Mouse (Mus musculus): ENCODE measurements around the gene Prkca. TPM values are rescaled to one million over a fixed set of nuclear protein-coding genes. Genes with fewer than 3 reads are reported as not detected.

Gene Prkca
- polyA plus RNA-seq, 1 experiment = 16.8 TPM

GRCm38 (mm10) chr11:108303787-108304186, 39.9 kb downstream of the Prkca start:
- Histone ChIP-seq H3K27ac (ENCODE audit: insufficient read depth, low read length) (no peak overlapping the region), H3K4me1 (ENCODE audit: control insufficient read depth, insufficient read depth, low read length) (no peaks in the 10 kb centered on the region), H3K4me3 (replicated peaks; ENCODE audit: insufficient read depth, low read depth, low read length) (no peak overlapping the region), H3K27me3 (ENCODE audit: control insufficient read depth, insufficient read depth, low read length) (no peaks in the 10 kb centered on the region)
- WGBS = 77% methylated on average over 4 of the region's 4 CpGs
- no peak for DNase-seq
- TF ChIP-seq POLR2A (IDR thresholded peaks at IDR 0.05; ENCODE audit: borderline replicate concordance, insufficient read depth, low read length) (no peak), CTCF (IDR thresholded peaks at IDR 0.05; ENCODE audit: borderline replicate concordance, insufficient read depth, low read depth, low read length) (no peak)

GRCm38 (mm10) chr11:108301796-108302490, 41.8 kb downstream of the Prkca start:
- no peak for TF ChIP-seq CTCF (IDR thresholded peaks at IDR 0.05; ENCODE audit: borderline replicate concordance, insufficient read depth, low read depth, low read length)
- no peak for TF ChIP-seq POLR2A (IDR thresholded peaks at IDR 0.05; ENCODE audit: borderline replicate concordance, insufficient read depth, low read length)
- no peak overlapping the region for H3K4me3 ChIP-seq (replicated peaks; ENCODE audit: insufficient read depth, low read depth, low read length)
- H3K27ac ChIP-seq (ENCODE audit: insufficient read depth, low read length) = no peak overlapping the region
- H3K27me3 ChIP-seq (ENCODE audit: control insufficient read depth, insufficient read depth, low read length) = no peaks in the 10 kb centered on the region
- 89% methylated on average over 10 of the region's 10 CpGs for WGBS
- DNase-seq = no peak
- H3K4me1 ChIP-seq (ENCODE audit: control insufficient read depth, insufficient read depth, low read length) = no peaks in the 10 kb centered on the region

GRCm38 (mm10) chr11:108301036-108301435, 42.7 kb downstream of the Prkca start:
- Histone ChIP-seq H3K4me3 (replicated peaks; ENCODE audit: insufficient read depth, low read depth, low read length) (no peak overlapping the region), H3K27me3 (ENCODE audit: control insufficient read depth, insufficient read depth, low read length) (no peaks in the 10 kb centered on the region), H3K27ac (ENCODE audit: insufficient read depth, low read length) (no peak overlapping the region), H3K4me1 (ENCODE audit: control insufficient read depth, insufficient read depth, low read length) (no peaks in the 10 kb centered on the region)
- TF ChIP-seq CTCF (IDR thresholded peaks at IDR 0.05; ENCODE audit: borderline replicate concordance, insufficient read depth, low read depth, low read length) (no peak), POLR2A (IDR thresholded peaks at IDR 0.05; ENCODE audit: borderline replicate concordance, insufficient read depth, low read length) (no peak)
- 67% methylated on average over 6 of the region's 6 CpGs for WGBS
- DNase-seq = no peak

- Histone ChIP-seq H3K27me3 (ENCODE audit: control insufficient read depth, insufficient read depth, low read length) (no peaks in the 10 kb centered on the region), H3K4me1 (ENCODE audit: control insufficient read depth, insufficient read depth, low read length) (no peaks in the 10 kb centered on the region), H3K27ac (ENCODE audit: insufficient read depth, low read length) (no peak overlapping the region), H3K4me3 (replicated peaks; ENCODE audit: insufficient read depth, low read depth, low read length) (no peak overlapping the region)
- peak in 1 of 2 experiments; percentile 18 for DNase-seq
- WGBS = 58% methylated on average over 1 of the region's 1 CpGs
- TF ChIP-seq CTCF (IDR thresholded peaks at IDR 0.05; ENCODE audit: borderline replicate concordance, insufficient read depth, low read depth, low read length) (no peak), POLR2A (IDR thresholded peaks at IDR 0.05; ENCODE audit: borderline replicate concordance, insufficient read depth, low read length) (no peak)
These were observed 43.3 kb downstream of the Prkca start for GRCm38 (mm10) chr11:108300443-108300842.

GRCm38 (mm10) chr11:108299913-108300312, 43.8 kb downstream of the Prkca start:
- Histone ChIP-seq H3K4me1 (ENCODE audit: control insufficient read depth, insufficient read depth, low read length) (no peaks in the 10 kb centered on the region), H3K27ac (ENCODE audit: insufficient read depth, low read length) (no peak overlapping the region), H3K27me3 (ENCODE audit: control insufficient read depth, insufficient read depth, low read length) (no peaks in the 10 kb centered on the region), H3K4me3 (replicated peaks; ENCODE audit: insufficient read depth, low read depth, low read length) (no peak overlapping the region)
- WGBS = 75% methylated on average over 10 of the region's 10 CpGs
- no peak for DNase-seq
- TF ChIP-seq POLR2A (IDR thresholded peaks at IDR 0.05; ENCODE audit: borderline replicate concordance, insufficient read depth, low read length) = no peak
- no peak for TF ChIP-seq CTCF (IDR thresholded peaks at IDR 0.05; ENCODE audit: borderline replicate concordance, insufficient read depth, low read depth, low read length)

- Histone ChIP-seq H3K27ac (ENCODE audit: insufficient read depth, low read length) (no peak overlapping the region), H3K4me3 (replicated peaks; ENCODE audit: insufficient read depth, low read depth, low read length) (no peak overlapping the region), H3K27me3 (ENCODE audit: control insufficient read depth, insufficient read depth, low read length) (no peaks in the 10 kb centered on the region), H3K4me1 (ENCODE audit: control insufficient read depth, insufficient read depth, low read length) (no peaks in the 10 kb centered on the region)
- no peak for DNase-seq
- TF ChIP-seq POLR2A (IDR thresholded peaks at IDR 0.05; ENCODE audit: borderline replicate concordance, insufficient read depth, low read length) (no peak), CTCF (IDR thresholded peaks at IDR 0.05; ENCODE audit: borderline replicate concordance, insufficient read depth, low read depth, low read length) (no peak)
- 69% methylated on average over 8 of the region's 8 CpGs for WGBS
These were observed 45.8 kb downstream of the Prkca start for GRCm38 (mm10) chr11:108297956-108298355.

- no peak for DNase-seq
- TF ChIP-seq POLR2A (IDR thresholded peaks at IDR 0.05; ENCODE audit: borderline replicate concordance, insufficient read depth, low read length) = no peak
- no peak for TF ChIP-seq CTCF (IDR thresholded peaks at IDR 0.05; ENCODE audit: borderline replicate concordance, insufficient read depth, low read depth, low read length)
- Histone ChIP-seq H3K4me3 (replicated peaks; ENCODE audit: insufficient read depth, low read depth, low read length) (no peak overlapping the region), H3K27ac (ENCODE audit: insufficient read depth, low read length) (no peak overlapping the region), H3K27me3 (ENCODE audit: control insufficient read depth, insufficient read depth, low read length) (no peaks in the 10 kb centered on the region), H3K4me1 (ENCODE audit: control insufficient read depth, insufficient read depth, low read length) (no peaks in the 10 kb centered on the region)
These were observed 48.4 kb downstream of the Prkca start for GRCm38 (mm10) chr11:108295373-108295772.

- Histone ChIP-seq H3K4me1 (ENCODE audit: control insufficient read depth, insufficient read depth, low read length) (no peaks in the 10 kb centered on the region), H3K27me3 (ENCODE audit: control insufficient read depth, insufficient read depth, low read length) (no peaks in the 10 kb centered on the region), H3K4me3 (replicated peaks; ENCODE audit: insufficient read depth, low read depth, low read length) (no peak overlapping the region), H3K27ac (ENCODE audit: insufficient read depth, low read length) (no peak overlapping the region)
- no peak for DNase-seq
- TF ChIP-seq POLR2A (IDR thresholded peaks at IDR 0.05; ENCODE audit: borderline replicate concordance, insufficient read depth, low read length) (no peak), CTCF (IDR thresholded peaks at IDR 0.05; ENCODE audit: borderline replicate concordance, insufficient read depth, low read depth, low read length) (no peak)
- 94% methylated on average over 12 of the region's 12 CpGs for WGBS
These were observed 49.4 kb downstream of the Prkca start for GRCm38 (mm10) chr11:108294305-108294813.

Data from cerebellum, adult 2 months (tissue).